Mouse (Mus musculus): ENCODE data around the gene Gm20388. TPM values are rescaled to one million over a fixed set of nuclear protein-coding genes. Genes with fewer than 3 reads are reported as not detected.

Gene Gm20388
- polyA plus RNA-seq, 1 experiment, result 59.3 TPM

DNA sequence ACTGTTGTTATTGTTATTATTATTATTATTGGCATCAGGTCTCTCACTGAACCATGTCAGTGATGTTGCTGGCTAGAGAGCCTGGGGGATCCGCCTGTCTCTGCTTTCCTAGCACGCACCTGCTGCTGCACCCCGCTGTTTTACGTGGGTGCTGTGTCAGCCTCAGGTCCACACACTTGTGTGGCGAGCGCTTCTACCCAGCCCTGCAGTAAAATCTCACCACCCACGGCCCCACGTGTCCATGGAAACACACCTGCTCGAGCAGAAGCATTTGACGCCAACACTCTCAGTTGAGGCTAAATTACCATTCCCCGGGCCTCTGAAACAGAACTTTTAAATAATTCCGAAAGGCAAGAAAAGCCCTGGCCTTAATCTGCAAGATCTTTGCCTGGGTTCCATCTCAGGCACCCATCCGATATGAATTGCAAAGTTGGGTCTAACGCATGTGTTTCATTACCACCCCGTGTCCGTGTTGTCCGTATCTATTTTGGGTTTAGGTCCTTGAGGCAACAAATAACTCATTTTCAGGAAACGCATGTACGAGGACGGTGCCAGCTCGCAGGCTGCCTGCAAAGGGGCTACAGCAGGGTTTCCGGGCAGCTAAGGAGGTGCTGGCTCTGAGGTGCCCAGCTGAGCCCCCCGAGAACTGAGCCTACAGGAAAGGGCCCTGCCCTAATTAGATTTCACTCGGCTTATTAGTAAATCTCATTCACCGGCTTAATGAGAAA is 1461.4 kb downstream of the Gm20388 start:
- no peak for DNase-seq (ENCODE audit: low read depth)
- no peak for TF ChIP-seq POLR2A (IDR thresholded peaks at IDR 0.05; ENCODE audit: borderline replicate concordance, extremely low read depth, insufficient read depth, insufficient read length, poor library complexity, severe bottlenecking)
- no peak for TF ChIP-seq CTCF (IDR thresholded peaks at IDR 0.05; ENCODE audit: borderline replicate concordance, extremely low read depth, insufficient read depth, insufficient read length)

- TF ChIP-seq POLR2A (IDR thresholded peaks at IDR 0.05; ENCODE audit: borderline replicate concordance, extremely low read depth, insufficient read depth, insufficient read length, poor library complexity, severe bottlenecking) (no peak), CTCF (IDR thresholded peaks at IDR 0.05; ENCODE audit: borderline replicate concordance, extremely low read depth, insufficient read depth, insufficient read length) (no peak)
- no peak for DNase-seq (ENCODE audit: low read depth)
Observed at GRCm38 (mm10) chr8:121372639-121372986, 1462.0 kb downstream of the Gm20388 start.

GRCm38 (mm10) chr8:121374284-121374683 is 1463.6 kb downstream of the Gm20388 start:
- DNase-seq (ENCODE audit: low read depth), result no peak

GRCm38 (mm10) chr8:121374777-121375176 is 1464.1 kb downstream of the Gm20388 start:
- DNase-seq (ENCODE audit: low read depth), result peak; percentile 66

More at GRCm38 (mm10) chr8:121374284-121374683, 1463.6 kb downstream of the Gm20388 start:
- TF ChIP-seq POLR2A (IDR thresholded peaks at IDR 0.05; ENCODE audit: borderline replicate concordance, extremely low read depth, insufficient read depth, insufficient read length, poor library complexity, severe bottlenecking), result no peak
- TF ChIP-seq CTCF (IDR thresholded peaks at IDR 0.05; ENCODE audit: borderline replicate concordance, extremely low read depth, insufficient read depth, insufficient read length), result peak; percentile 67

GRCm38 (mm10) chr8:121376116-121376950 is 1465.7 kb downstream of the Gm20388 start:
- no peak for DNase-seq (ENCODE audit: low read depth)
- no peak for TF ChIP-seq POLR2A (IDR thresholded peaks at IDR 0.05; ENCODE audit: borderline replicate concordance, extremely low read depth, insufficient read depth, insufficient read length, poor library complexity, severe bottlenecking)
- no peak for TF ChIP-seq CTCF (IDR thresholded peaks at IDR 0.05; ENCODE audit: borderline replicate concordance, extremely low read depth, insufficient read depth, insufficient read length)

More at GRCm38 (mm10) chr8:121374777-121375176, 1464.1 kb downstream of the Gm20388 start:
- TF ChIP-seq POLR2A (IDR thresholded peaks at IDR 0.05; ENCODE audit: borderline replicate concordance, extremely low read depth, insufficient read depth, insufficient read length, poor library complexity, severe bottlenecking) (no peak), CTCF (IDR thresholded peaks at IDR 0.05; ENCODE audit: borderline replicate concordance, extremely low read depth, insufficient read depth, insufficient read length) (no peak)

GRCm38 (mm10) chr8:121377680-121378079 is 1467.0 kb downstream of the Gm20388 start:
- no peak for DNase-seq (ENCODE audit: low read depth)
- TF ChIP-seq POLR2A (IDR thresholded peaks at IDR 0.05; ENCODE audit: borderline replicate concordance, extremely low read depth, insufficient read depth, insufficient read length, poor library complexity, severe bottlenecking) (no peak), CTCF (IDR thresholded peaks at IDR 0.05; ENCODE audit: borderline replicate concordance, extremely low read depth, insufficient read depth, insufficient read length) (no peak)

GRCm38 (mm10) chr8:121379387-121379786 is 1468.7 kb downstream of the Gm20388 start:
- no peak for TF ChIP-seq POLR2A (IDR thresholded peaks at IDR 0.05; ENCODE audit: borderline replicate concordance, extremely low read depth, insufficient read depth, insufficient read length, poor library complexity, severe bottlenecking)
- no peak for TF ChIP-seq CTCF (IDR thresholded peaks at IDR 0.05; ENCODE audit: borderline replicate concordance, extremely low read depth, insufficient read depth, insufficient read length)
- no peak for DNase-seq (ENCODE audit: low read depth)

DNA sequence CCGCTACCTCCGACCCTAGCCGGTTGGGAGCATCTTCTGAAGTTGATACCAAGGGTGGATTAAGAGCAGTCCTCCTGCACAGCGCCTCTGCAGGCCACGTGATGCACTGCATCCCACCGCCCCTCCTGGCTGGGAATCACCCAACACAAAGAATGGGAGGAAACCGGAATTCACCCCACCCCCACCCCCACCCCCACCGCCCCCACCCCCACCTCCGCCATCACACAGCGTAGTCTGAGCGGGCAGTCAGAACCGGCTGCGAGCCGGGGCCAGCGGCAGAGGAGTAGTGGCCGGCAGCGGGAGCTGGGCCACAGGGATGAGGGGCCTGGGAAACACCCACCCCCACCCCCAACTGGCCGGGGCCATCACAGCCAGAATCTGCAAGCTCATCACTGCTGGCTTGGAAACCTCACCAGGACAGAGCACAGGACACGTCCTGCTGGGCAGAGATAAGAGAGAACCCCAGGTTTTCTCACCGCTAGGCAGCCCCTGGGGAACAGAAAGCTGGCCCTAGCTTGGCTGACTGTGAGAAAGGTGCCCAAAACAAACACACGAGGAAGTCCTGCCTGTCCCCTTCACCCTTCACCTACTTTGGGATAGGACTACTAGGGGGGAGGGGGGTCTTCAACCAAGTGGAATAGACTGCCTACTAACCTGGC is 1472.1 kb downstream of the Gm20388 start:
- TF ChIP-seq POLR2A (IDR thresholded peaks at IDR 0.05; ENCODE audit: borderline replicate concordance, extremely low read depth, insufficient read depth, insufficient read length, poor library complexity, severe bottlenecking) (no peak; the same call in 1 of the 2 replicates), CTCF (IDR thresholded peaks at IDR 0.05; ENCODE audit: borderline replicate concordance, extremely low read depth, insufficient read depth, insufficient read length) (peak; percentile 99)
- DNase-seq (ENCODE audit: low read depth), result peak; percentile 91

DNA sequence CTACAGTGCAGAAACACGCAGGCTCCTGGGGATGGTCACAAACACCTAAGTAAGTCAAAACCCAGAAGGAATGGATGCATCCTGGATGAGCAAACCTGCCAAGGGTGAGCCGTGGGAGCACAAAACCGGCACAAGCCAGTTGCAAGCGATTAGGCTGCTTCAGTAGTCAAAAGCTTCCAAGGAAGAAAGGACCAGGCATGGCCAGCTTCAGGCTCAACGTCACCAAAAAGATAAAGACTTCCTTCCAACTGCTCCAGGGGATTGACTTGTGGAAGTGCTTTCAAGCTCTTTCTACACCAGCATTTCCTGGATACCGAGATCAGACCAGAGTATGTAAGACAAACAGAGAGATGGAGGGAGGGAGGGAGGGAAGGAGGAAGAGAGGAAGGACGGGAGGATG is 1474.9 kb downstream of the Gm20388 start:
- TF ChIP-seq POLR2A (IDR thresholded peaks at IDR 0.05; ENCODE audit: borderline replicate concordance, extremely low read depth, insufficient read depth, insufficient read length, poor library complexity, severe bottlenecking) (no peak), CTCF (IDR thresholded peaks at IDR 0.05; ENCODE audit: borderline replicate concordance, extremely low read depth, insufficient read depth, insufficient read length) (no peak)
- DNase-seq (ENCODE audit: low read depth), result no peak

DNA sequence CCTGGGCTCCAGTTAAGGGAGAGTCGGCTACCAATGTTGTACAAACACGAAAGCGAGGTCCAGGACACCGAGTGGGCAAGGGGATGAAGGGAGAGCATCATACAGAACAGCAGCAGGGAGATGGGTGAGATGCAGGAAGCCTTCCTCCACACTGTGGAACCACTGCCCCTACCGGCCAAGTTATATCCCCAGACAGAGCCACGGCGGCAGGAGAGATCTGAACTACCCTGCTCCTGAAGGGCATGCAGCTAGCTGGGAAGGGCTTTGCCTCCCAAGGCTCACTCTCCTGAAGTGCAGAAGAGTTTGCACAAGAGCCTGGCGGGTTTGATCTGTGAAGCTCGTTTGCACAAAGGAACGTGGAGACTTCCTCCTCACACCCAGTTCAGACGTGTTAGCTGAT is 1480.0 kb downstream of the Gm20388 start:
- TF ChIP-seq POLR2A (IDR thresholded peaks at IDR 0.05; ENCODE audit: borderline replicate concordance, extremely low read depth, insufficient read depth, insufficient read length, poor library complexity, severe bottlenecking) (no peak), CTCF (IDR thresholded peaks at IDR 0.05; ENCODE audit: borderline replicate concordance, extremely low read depth, insufficient read depth, insufficient read length) (peak; percentile 69)
- no peak for DNase-seq (ENCODE audit: low read depth)

DNA sequence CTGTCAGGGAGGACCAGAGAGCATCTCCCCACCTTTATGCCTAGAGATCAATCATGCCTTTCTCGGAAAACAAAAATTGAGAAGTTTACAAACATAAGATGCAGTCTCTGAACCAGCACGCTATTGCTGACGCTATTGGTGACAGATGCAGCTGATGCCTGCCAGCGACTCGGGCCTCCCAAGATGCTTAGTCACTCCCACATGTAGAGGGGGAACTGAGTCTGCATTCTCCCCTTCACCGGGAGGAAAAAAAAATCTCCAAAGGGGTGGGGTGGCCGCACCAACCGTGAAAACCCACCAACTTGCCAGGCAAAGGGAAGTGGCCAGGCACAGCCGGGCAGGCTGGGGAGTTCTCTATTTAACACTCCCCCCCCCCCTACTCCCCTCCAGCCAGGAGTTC is 1480.6 kb downstream of the Gm20388 start:
- no peak for TF ChIP-seq CTCF (IDR thresholded peaks at IDR 0.05; ENCODE audit: borderline replicate concordance, extremely low read depth, insufficient read depth, insufficient read length)
- no peak for TF ChIP-seq POLR2A (IDR thresholded peaks at IDR 0.05; ENCODE audit: borderline replicate concordance, extremely low read depth, insufficient read depth, insufficient read length, poor library complexity, severe bottlenecking)
- peak; percentile 62 for DNase-seq (ENCODE audit: low read depth)

Measured in brain, embryonic 14.5 days (tissue).